Mouse (Mus musculus): Measurements from ENCODE around the gene Ebf1.

Gene Ebf1

GRCm38 (mm10) chr11:44738046-44738445, 120.9 kb downstream of the Ebf1 start:
- no peak for DNase-seq (ENCODE audit: low read depth, low spot score)

- no peak for DNase-seq (ENCODE audit: low read depth, low spot score)
Measured at GRCm38 (mm10) chr11:44738820-44739219, 121.7 kb downstream of the Ebf1 start.

GRCm38 (mm10) chr11:44740278-44741041, 123.3 kb downstream of the Ebf1 start:
- DNase-seq (ENCODE audit: low read depth, low spot score), result no peak

- DNase-seq (ENCODE audit: low read depth, low spot score), result no peak
Measured at GRCm38 (mm10) chr11:44741042-44741491, 124.0 kb downstream of the Ebf1 start.

GRCm38 (mm10) chr11:44744446-44744845, 127.3 kb downstream of the Ebf1 start:
- no peak for DNase-seq (ENCODE audit: low read depth, low spot score)

GRCm38 (mm10) chr11:44745946-44746345, 128.8 kb downstream of the Ebf1 start:
- DNase-seq (ENCODE audit: low read depth, low spot score), result no peak

DNA sequence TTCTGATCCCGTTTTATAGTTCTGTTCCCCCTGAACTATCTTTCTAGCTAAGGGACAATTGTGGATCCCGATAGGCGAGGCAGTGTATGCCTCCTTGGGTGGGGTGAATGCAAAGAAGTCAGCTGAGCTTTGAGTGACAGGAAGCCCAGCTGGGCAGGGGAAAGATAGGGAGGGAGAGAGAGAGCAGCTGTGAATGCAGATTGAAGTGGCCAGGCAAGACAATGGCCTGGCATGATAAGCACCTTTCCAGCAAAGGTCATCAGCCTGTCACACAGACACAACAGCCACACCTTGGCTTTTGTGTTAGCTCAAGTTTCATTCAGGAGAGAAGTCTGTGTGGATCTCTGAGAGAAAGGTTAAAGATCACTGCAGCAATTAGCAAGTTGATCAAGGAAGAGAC, 129.6 kb downstream of the Ebf1 start:
- peak; percentile 95 for DNase-seq (ENCODE audit: low read depth, low spot score)

- no peak for DNase-seq (ENCODE audit: low read depth, low spot score)
Measured at GRCm38 (mm10) chr11:44749309-44749708, 132.2 kb downstream of the Ebf1 start.

GRCm38 (mm10) chr11:44754336-44754735, 137.2 kb downstream of the Ebf1 start:
- DNase-seq (ENCODE audit: low read depth, low spot score), result peak; percentile 63

- no peak for DNase-seq (ENCODE audit: low read depth, low spot score)
Measured at GRCm38 (mm10) chr11:44756321-44756720, 139.2 kb downstream of the Ebf1 start.

GRCm38 (mm10) chr11:44758857-44759256, 141.7 kb downstream of the Ebf1 start:
- DNase-seq (ENCODE audit: low read depth, low spot score), result no peak

GRCm38 (mm10) chr11:44761128-44761996, 144.2 kb downstream of the Ebf1 start:
- DNase-seq (ENCODE audit: low read depth, low spot score), result peak; percentile 97

- no peak for DNase-seq (ENCODE audit: low read depth, low spot score)
Measured at GRCm38 (mm10) chr11:44763992-44764835, 147.1 kb downstream of the Ebf1 start.

DNA sequence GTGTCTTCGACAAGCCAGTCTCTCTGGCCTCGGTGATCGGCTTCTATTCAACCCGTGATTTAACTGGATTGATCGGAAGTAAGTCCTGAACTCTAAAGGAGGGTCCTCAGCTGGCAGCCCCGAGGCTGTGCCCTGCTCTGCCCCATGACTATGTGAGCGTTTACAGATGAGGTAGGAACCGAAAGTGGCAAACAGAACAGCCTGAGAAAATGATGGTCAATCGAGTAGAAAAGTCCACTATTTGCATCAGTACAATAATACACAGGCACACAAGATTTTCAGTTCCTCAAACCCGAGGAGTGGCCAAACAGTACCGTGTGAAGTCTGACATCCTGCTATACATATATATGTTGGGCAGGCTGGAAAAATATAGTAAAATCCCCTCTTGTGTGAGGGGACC, 147.9 kb downstream of the Ebf1 start:
- no peak for DNase-seq (ENCODE audit: low read depth, low spot score)

DNA sequence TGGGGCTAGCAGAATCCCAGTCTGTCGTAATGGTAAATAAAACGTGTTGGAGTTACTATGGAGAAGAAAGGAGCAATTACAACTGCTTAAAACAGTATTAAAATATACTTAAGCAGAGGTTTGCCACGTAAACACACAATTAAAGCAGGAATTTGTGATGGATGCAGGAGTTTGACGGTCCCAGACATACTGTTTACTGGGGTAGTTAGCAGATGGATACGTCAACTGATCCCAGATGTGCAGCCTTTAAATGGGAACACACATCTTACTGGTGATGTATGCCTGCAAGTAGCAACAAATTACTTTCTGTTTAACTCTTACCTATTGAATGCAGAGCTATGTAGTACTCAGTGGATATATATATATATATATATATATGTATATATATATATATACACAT, 149.1 kb downstream of the Ebf1 start:
- no peak for DNase-seq (ENCODE audit: low read depth, low spot score)

- no peak for DNase-seq (ENCODE audit: low read depth, low spot score)
Measured at GRCm38 (mm10) chr11:44767322-44767721, 150.2 kb downstream of the Ebf1 start.

- DNase-seq (ENCODE audit: low read depth, low spot score), result no peak
Measured at GRCm38 (mm10) chr11:44768346-44768745, 151.2 kb downstream of the Ebf1 start.

DNA sequence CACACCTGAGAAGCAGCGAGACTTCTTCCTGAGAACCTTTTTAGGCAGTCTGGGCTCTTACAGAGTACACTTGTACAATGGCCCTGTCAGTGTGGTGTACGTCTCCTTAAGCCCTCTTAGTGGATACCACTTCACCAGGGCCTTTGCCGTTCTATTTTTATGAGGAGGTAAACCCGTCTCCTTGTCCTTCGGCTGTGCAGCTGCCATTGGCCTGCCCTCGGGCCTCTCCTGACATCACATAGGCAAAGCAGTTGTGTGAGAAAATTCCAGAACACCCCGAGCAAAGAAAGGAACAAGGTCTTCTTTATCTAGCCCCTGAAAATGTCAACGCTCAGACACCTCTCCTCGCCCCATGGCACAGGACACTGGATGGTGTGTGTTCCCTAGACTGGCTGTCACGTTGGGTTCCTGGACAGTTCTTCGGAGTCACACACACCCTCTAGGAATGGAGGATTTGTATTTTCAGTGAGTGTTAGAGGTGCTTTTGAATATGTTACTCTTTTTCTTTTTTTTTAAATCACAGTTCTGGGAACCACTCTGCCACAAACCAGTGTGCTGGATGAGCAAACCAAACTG, 154.0 kb downstream of the Ebf1 start:
- no peak for DNase-seq (ENCODE audit: low read depth, low spot score)

DNA sequence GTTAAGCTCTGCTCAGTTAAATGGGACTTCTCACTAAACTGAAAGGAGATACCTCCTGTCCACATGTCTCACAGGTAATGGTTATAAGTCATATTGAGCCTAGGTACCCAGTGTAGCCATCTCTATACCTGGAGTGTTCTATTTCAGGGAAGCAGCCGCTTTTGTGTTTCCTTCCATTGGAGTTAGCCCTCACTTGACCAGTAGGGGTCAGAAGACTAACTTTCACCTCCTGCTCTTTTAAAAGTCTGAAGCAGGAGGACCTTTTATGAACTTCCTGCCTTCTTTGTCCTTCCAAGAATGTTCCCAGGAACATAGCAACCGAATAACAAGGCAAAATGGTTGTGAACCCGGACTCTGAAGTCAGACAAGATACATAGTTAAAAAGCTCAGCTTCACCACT, 157.3 kb downstream of the Ebf1 start:
- peak; percentile 60 for DNase-seq (ENCODE audit: low read depth, low spot score)

GRCm38 (mm10) chr11:44775549-44775948, 158.4 kb downstream of the Ebf1 start:
- no peak for DNase-seq (ENCODE audit: low read depth, low spot score)

DNA sequence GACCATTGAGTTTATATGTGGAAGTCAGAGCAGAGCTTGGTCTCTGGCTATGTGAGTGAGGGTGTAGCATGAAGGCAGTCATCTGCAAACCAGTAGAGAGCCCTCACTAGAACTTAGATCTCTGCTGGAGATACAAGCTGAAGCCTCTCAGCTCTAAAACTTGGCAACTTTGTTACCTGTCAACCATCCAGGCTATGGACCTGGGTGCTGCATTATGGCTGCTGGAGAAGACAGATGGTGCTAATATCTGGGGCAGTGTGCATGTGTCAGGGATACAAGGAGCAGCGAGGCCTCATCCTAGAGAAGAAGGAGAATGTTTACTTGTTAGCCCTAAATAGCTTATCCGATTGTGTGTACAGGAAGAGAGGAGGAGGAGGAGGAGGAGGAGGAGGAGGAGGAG, 159.4 kb downstream of the Ebf1 start:
- DNase-seq (ENCODE audit: low read depth, low spot score), result no peak
